Mouse (Mus musculus) embryonic fibroblast, embryonic 13.5 days (primary cell): ENCODE results near the gene AI481877.
"Not testable (repeated sequence)": the region's sequence is repeated elsewhere in the genome, so short reads cannot be mapped to it uniquely, and the experiment has no call there.

Source experiments
- CTCF ChIP-seq: IDR thresholded peaks from 2 replicates; pipeline ENCODE4 v1.5.1; 2011; ENCODE audit warnings: mild to moderate bottlenecking, control low read depth, low read length, moderate library complexity, borderline replicate concordance; ENCODE audit not compliant: insufficient read depth
- POLR2A ChIP-seq: IDR thresholded peaks from 2 replicates; pipeline ENCODE4 v1.6.1; 2011; ENCODE audit warnings: low read depth, mild to moderate bottlenecking, control low read depth, low read length, moderate library complexity

DNA sequence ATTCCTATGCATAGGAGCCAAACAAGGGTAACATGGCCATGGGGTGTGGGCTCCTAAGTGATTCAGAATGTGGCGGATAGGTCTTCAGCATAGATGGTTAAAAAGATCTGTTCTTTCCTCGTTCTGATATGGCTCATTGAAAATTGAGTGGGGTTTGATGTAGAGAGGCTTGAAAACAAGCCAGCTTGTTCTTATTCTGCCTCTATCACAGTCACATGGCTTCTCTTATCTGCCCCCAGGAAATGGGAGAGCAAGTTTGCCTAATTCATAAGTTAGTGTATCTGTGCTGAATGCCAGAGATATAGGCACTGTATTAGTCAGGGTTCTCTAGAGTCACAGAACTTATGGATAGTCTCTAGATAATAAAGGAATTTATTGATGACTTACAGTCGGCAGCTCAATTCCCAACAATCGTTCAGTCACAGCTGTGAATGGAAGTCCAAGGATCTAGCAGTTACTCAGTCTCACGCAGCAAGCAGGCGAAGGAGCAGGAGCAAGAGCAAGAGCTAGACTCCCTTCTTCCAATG lies at the start of gene AI481877:
- TF ChIP-seq CTCF, POLR2A: not testable (repeated sequence)
